Mouse (Mus musculus) heart, embryonic 14.5 days (tissue): ENCODE results near the gene Plcd1. TPM values are rescaled to one million over a fixed set of nuclear protein-coding genes. Genes with fewer than 3 reads are reported as not detected.

Experiments
- ATAC-seq: fragments of 200-750 bp; cut with Nextera tagmentation; 2 replicates; pipeline ENCODE4 v1.8.0; 2017; ENCODE audit warnings: low read depth, moderate TSS enrichment; ENCODE audit not compliant: insufficient number of reproducible peaks, insufficient read depth, low FRiP score
- H3K27ac ChIP-seq, 2 experiments: fragments of 200-500 bp in 1 of 2; fragments of 300-500 bp in 1 of 2; sonication (generic) in 1 of 2; replicated peaks in 1 of 2; 2 replicates each; pipeline ENCODE4 v1.5.1; 2012 to 2014; ENCODE audit warnings: low read depth in 2 of 2, low read length in 2 of 2, control low read depth in 1 of 2, mild to moderate bottlenecking in 1 of 2, mixed read lengths in 1 of 2; ENCODE audit not compliant: control insufficient read depth in 1 of 2, insufficient read depth in 1 of 2
- H3K27me3 ChIP-seq: fragments of 300-500 bp; sonication (generic); 2 replicates; pipeline ENCODE4 v1.6.1; 2014; ENCODE audit warnings: mild to moderate bottlenecking, low read length, control low read depth; ENCODE audit not compliant: control insufficient read depth, insufficient read depth
- H3K36me3 ChIP-seq: fragments of 300-500 bp; sonication (generic); 2 replicates; pipeline ENCODE4 v1.6.1; 2014; ENCODE audit warnings: mild to moderate bottlenecking, control low read depth, low read length, mixed read lengths; ENCODE audit not compliant: control insufficient read depth, insufficient read depth
- H3K4me1 ChIP-seq, 2 experiments: fragments of 200-500 bp in 1 of 2; fragments of 300-500 bp in 1 of 2; sonication (generic) in 1 of 2; 2 replicates each; pipeline ENCODE4 v1.6.1; 2012 to 2014; ENCODE audit warnings: low read length in 2 of 2, control low read depth in 1 of 2, mixed read lengths in 1 of 2; ENCODE audit not compliant: control insufficient read depth in 2 of 2, insufficient read depth in 2 of 2
- H3K4me2 ChIP-seq: fragments of 300-500 bp; sonication (generic); 2 replicates; pipeline ENCODE4 v1.6.1; 2014; ENCODE audit warnings: mild to moderate bottlenecking, low read length
- H3K4me3 ChIP-seq, 2 experiments: fragments of 200-500 bp in 1 of 2; fragments of 300-500 bp in 1 of 2; sonication (generic) in 1 of 2; 2 replicates each; pipeline ENCODE4 v1.5.1; 2012 to 2014; ENCODE audit warnings: low read length in 2 of 2, mild to moderate bottlenecking in 2 of 2, control low read depth in 1 of 2, low read depth in 1 of 2, moderate library complexity in 1 of 2; ENCODE audit not compliant: control insufficient read depth in 1 of 2, insufficient read depth in 1 of 2
- H3K9ac ChIP-seq: fragments of 300-500 bp; sonication (generic); 2 replicates; pipeline ENCODE4 v1.6.1; 2014; ENCODE audit warnings: mild to moderate bottlenecking, low read length
- H3K9me3 ChIP-seq: fragments of 300-500 bp; sonication (generic); 2 replicates; pipeline ENCODE4 v1.6.1; 2016; ENCODE audit warnings: low read length, control low read depth; ENCODE audit not compliant: control insufficient read depth
- WGBS: fragments of 180-500 bp; shearing (Covaris S2); extraction: QIAGEN DNeasy Blood & Tissue Kit; methylation state at CpG from one replicate; pipeline ENCODE4 v1.1.7; 2014; 5-methylcytosine and 5-hydroxymethylcytosine counted together
- polyA plus RNA-seq: library from polyadenylated mRNA; unstranded; fragments of >200 nt; fragmentation: Nextera tagmentation; extraction: Ambion mirVana; gene quantifications from 2 replicates; pipeline ENCODE4 v1.2.1, GENCODE M21; 2014

Gene Plcd1
- polyA plus RNA-seq, 1 experiment from 2014 or later = 18.1 TPM

DNA sequence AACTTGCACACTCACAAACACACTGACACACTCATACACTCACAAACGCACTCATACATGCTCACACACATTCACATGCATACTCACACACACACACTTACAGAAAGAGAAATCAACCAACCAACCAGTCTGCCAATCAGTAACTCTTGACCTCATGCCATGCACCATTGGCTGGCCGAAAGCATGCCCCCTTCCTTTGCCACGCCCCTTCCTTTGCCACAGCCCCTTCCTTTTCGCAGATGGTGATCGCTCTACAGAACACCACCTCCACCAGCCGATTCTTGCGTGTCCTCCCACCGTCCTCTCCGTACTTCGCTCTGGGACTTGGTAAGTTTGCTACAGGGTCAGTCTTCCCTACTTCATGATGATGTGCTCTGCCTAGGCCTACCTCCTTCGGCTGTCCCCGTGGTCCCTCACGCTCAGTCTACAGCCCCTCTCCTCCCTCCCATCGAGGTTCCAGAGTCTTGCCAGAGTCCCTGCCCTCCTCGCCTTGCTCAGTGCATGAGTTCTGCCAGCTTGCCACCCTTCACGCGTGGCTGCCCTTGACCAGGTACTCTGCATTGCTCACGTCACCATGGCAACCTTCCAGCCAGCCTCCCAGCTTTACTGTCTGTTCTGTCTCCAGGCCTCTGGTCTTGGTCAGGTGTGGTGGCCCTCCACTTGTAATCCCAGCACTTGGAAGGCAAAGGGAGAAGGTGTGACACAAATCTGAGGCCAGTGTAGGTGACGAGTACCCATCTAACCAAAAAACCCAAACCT, 26.3 kb upstream of the Plcd1 start:
- no peak overlapping the region for H3K27ac ChIP-seq
- H3K4me1 ChIP-seq = no peaks in the 10 kb centered on the region
- ATAC-seq = peak; percentile 36; the same call in 1 of the 2 replicates
- H3K36me3 ChIP-seq = no peaks in the 10 kb centered on the region
- no peak overlapping the region for H3K9ac ChIP-seq
- no peak overlapping the region for H3K4me2 ChIP-seq
- no peak overlapping the region for H3K4me3 ChIP-seq
- H3K27me3 ChIP-seq = no peaks in the 10 kb centered on the region
- WGBS = 87% methylated on average over 19 of the region's 19 CpGs
- no peaks in the 10 kb centered on the region for H3K9me3 ChIP-seq

DNA sequence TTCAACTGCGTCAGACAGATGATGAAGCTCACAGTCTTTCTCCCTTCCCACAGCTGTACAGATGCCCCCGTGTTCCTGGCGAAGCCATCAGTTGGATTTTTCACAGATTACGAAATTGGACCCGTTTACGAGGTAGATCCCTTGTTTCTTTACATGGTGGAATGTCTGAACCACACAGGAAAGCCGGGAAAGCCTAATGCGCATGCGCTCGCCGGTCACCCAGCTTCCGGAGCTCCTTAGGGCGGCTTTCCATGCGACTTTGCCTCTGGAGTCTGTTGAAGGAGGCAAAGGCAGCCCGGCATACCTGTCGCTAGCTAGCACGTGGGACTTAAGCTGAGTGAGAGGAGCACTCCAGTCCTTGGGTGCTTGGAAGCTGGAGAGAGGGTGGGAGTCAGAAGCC, 21.6 kb upstream of the Plcd1 start:
- ATAC-seq = no peak
- H3K27ac ChIP-seq = no peak overlapping the region
- no peak overlapping the region for H3K4me2 ChIP-seq
- no peaks in the 10 kb centered on the region for H3K36me3 ChIP-seq
- no peak overlapping the region for H3K4me3 ChIP-seq
- no peak overlapping the region for H3K9ac ChIP-seq
- 78% methylated on average over 17 of the region's 17 CpGs for WGBS
- no peaks in the 10 kb centered on the region for H3K9me3 ChIP-seq
- H3K4me1 ChIP-seq = no peaks in the 10 kb centered on the region; a peak in 1 of 4 replicates
- no peaks in the 10 kb centered on the region for H3K27me3 ChIP-seq

DNA sequence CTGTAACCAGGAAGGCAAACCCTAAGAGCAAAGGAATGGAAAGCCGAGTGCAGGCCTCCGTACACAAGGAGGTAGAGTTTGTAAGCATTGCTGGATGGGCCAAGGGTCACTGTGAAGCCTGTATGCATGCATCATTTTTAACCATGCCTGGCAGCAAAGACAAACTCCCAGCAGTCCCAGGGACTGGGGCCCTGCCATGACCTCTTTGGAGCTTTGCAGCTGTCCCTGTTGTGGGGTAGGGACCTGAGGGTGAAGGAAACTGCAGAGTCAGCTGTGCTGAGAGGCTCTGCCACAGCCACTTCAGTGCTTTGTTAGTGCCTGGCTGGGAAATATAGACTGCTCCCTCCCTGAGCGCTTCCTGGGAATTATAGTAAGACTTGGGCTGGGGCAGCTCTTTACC, 17.3 kb upstream of the Plcd1 start:
- no peak overlapping the region for H3K4me2 ChIP-seq
- H3K27me3 ChIP-seq = no peaks in the 10 kb centered on the region
- no peak for ATAC-seq
- no peaks in the 10 kb centered on the region for H3K9me3 ChIP-seq
- peaks cover 2 to 5% of the 10 kb centered on the region in 2 experiments; a peak in 1 of 4 replicates for H3K4me1 ChIP-seq
- no peaks in the 10 kb centered on the region for H3K36me3 ChIP-seq
- H3K27ac ChIP-seq = no peak overlapping the region
- no peak overlapping the region for H3K4me3 ChIP-seq
- 62% methylated on average over 3 of the region's 3 CpGs for WGBS
- no peak overlapping the region for H3K9ac ChIP-seq

DNA sequence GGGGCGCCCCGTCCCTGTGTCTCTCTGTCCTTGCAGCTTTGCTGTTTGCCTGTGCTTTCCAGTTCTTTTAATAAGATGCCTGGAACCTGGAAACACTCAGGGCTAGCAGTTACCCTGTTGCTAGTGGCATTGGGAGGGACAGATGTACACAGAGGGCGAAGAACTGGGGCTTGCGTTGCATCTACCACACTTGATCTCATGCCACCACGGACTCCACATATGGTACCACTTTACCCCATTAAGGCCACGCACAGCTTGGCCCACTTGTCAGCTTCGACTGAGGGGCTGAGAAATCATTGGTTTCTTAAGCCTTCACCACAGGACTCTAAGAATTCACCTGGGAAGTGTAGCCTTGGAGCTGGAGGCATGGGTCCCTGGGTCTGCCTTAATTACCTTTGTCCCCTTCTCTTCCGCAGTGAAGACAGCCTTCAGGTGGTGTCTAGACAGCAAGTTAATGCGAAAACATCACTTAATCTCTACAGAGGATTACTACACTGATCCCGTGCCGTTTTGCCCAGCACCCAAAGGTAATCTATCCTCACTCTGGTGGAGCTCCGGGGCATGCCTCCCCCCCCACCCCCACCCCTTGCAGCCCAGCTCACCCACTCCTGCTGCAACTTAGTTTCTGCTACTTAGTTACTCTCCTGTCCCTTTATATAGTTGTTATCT, 16.5 kb upstream of the Plcd1 start:
- no peak overlapping the region for H3K4me3 ChIP-seq
- WGBS = 61% methylated on average over 12 of the region's 12 CpGs

DNA sequence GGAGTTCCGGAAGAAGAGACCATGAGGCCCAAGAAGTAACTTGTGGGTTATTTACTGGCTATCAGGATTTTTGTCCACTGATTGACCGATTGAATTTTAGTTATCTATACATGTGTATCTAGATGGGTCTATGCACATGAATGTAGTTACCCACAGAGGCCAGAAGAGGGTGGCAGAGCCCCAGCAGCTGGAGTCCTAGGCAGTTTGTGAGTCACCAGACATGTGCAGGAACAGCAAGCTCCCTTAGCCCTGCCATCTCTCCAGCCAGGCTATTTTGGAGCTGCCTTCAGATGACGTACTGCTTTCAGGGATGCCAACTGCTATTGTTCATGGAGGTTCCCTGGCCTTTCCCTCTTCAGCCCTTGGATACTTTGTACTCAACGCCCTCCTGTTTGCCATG, 14.3 kb upstream of the Plcd1 start:
- H3K9ac ChIP-seq = no peak overlapping the region
- no peaks in the 10 kb centered on the region for H3K9me3 ChIP-seq
- no peak overlapping the region for H3K4me2 ChIP-seq
- H3K4me1 ChIP-seq = peaks cover 2 to 8% of the 10 kb centered on the region in 2 experiments; a peak in 2 of 4 replicates
- H3K27me3 ChIP-seq = peaks cover 12% of the 10 kb centered on the region
- H3K27ac ChIP-seq = no peak overlapping the region; a peak in 1 of 4 replicates
- ATAC-seq = no peak; the same call in 1 of the 2 replicates
- 66% methylated on average over 4 of the region's 4 CpGs for WGBS
- no peak overlapping the region for H3K4me3 ChIP-seq
- no peaks in the 10 kb centered on the region for H3K36me3 ChIP-seq

More for the DNA sequence above, 16.5 kb upstream of the Plcd1 start:
- H3K36me3 ChIP-seq = no peaks in the 10 kb centered on the region
- no peaks in the 10 kb centered on the region for H3K27me3 ChIP-seq
- H3K4me1 ChIP-seq = peaks cover 2 to 5% of the 10 kb centered on the region in 2 experiments; a peak in 1 of 4 replicates
- H3K4me2 ChIP-seq = no peak overlapping the region
- H3K9me3 ChIP-seq = no peaks in the 10 kb centered on the region
- no peak overlapping the region for H3K9ac ChIP-seq
- no peak overlapping the region for H3K27ac ChIP-seq
- no peak for ATAC-seq

DNA sequence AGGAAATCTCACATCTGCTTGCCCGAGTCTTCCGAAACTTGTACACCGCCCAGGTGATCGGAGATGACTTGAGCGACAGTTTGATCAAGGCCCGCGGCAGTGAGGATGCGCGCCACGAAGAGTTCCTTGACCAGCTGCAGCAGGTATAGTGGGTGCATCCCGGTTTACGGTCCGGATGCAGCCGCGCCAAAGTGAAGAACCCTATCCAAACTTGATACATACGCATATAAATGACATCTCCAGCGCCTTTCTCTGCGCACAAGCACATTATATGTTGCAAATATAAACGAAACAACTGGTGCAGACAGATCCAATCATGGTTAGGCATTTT, 9.4 kb upstream of the Plcd1 start:
- Histone ChIP-seq H3K4me3 (peak overlapping the region; percentile 71 to 76), H3K9me3 (no peaks in the 10 kb centered on the region), H3K27me3 (peaks cover 12% of the 10 kb centered on the region), H3K27ac (no peak overlapping the region), H3K36me3 (no peaks in the 10 kb centered on the region), H3K4me2 (peak overlapping the region; percentile 92), H3K4me1 (peaks cover 7 to 10% of the 10 kb centered on the region in 2 experiments; a peak in 3 of 4 replicates), H3K9ac (peak overlapping the region; percentile 64)
- 4% methylated on average over 19 of the region's 19 CpGs for WGBS
- no peak for ATAC-seq

DNA sequence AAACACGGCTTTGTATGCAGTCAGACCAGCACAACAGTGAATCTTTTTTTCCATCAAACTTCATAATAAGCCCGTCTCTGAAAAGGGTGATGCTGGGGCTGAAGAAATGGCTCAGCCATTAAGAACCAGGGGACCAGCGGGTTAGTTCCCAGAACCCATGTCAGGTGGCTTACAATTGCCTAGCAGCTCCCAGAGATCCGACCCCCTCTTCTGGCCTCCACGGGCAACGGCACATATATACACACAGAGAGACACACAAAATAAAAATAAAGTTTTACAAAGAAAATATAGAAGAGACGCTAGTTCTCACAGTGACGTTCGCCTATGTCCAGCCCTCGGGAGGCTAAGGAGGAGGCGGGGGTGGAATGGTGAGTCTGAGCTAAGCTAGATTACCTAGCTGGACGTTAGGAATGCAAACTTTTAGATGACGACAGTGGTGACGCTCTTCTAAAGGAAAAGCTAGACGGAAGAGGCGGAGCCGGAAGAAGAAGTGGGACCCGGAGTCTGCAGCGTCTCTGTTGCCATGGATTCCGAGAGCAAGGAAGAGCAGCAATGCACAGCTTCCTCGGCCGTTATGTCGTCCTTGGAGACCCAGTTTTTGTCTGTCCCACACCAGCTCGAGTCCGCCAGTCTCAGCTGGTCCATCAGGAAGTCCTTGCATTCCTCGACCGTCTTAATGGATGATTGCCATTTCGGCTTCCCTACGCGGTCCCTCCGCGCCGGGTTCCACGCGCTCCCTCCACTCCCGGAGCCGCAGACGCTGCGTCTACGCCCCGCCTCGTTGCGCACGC, 8.9 kb upstream of the Plcd1 start, which contains the start of gene Dlec1:
TSS of gene Dlec1 (plus strand) at position 487 of the 791 bp plus-strand sequence.
- Histone ChIP-seq H3K27ac (no peak within 1 kb of the TSS), H3K4me2 (peak within 1 kb of the TSS; percentile 92), H3K27me3 (peaks cover 12% of the 10 kb centered on the region), H3K4me1 (peaks cover 7 to 10% of the 10 kb centered on the region in 2 experiments; a peak in 3 of 4 replicates), H3K4me3 (peak within 1 kb of the TSS; percentile 71 to 76), H3K9ac (peak within 1 kb of the TSS; percentile 64), H3K36me3 (no peaks in the 10 kb centered on the region), H3K9me3 (no peaks in the 10 kb centered on the region)
- 3% methylated on average over 44 of the region's 44 CpGs for WGBS
- ATAC-seq = peak; percentile 68
